Mouse (Mus musculus) lung, postnatal 25 days (tissue): ENCODE measurements around the gene Lage3.
"Not testable (repeated sequence)": the region's sequence is repeated elsewhere in the genome, so short reads cannot be mapped to it uniquely, and the experiment has no call there.

Experiments used
- DNase-seq: peaks from one replicate; pipeline ENCODE4 v3.0.0; 2022; ENCODE audit warnings: low spot score

The Lage3 gene

GRCm38 (mm10) chrX:74353467-74353770 is at the start of gene Lage3:
TSS of gene Lage3 (minus strand) at chrX:74353618.
- DNase-seq: peak; percentile 82

DNA sequence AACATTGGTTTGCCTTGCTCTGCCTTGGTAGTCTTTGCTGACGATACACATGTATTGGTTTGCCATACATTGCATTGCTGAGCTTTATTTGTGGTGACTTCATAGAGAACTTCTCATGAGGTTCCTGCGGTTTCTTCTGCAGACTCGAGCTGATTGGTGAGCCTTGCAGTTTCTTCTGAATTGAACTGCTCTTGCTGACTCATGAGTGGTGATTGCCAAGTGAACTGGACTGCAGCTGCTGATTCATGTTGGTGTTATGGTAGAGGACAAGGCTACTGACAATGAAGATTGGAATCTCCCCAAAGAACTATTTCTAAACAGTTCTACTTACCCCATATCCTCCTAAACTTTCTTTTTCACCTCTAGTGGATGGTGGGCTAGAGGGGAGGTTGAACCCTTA is 46.7 kb upstream of the Lage3 start:
- DNase-seq: no peak

DNA sequence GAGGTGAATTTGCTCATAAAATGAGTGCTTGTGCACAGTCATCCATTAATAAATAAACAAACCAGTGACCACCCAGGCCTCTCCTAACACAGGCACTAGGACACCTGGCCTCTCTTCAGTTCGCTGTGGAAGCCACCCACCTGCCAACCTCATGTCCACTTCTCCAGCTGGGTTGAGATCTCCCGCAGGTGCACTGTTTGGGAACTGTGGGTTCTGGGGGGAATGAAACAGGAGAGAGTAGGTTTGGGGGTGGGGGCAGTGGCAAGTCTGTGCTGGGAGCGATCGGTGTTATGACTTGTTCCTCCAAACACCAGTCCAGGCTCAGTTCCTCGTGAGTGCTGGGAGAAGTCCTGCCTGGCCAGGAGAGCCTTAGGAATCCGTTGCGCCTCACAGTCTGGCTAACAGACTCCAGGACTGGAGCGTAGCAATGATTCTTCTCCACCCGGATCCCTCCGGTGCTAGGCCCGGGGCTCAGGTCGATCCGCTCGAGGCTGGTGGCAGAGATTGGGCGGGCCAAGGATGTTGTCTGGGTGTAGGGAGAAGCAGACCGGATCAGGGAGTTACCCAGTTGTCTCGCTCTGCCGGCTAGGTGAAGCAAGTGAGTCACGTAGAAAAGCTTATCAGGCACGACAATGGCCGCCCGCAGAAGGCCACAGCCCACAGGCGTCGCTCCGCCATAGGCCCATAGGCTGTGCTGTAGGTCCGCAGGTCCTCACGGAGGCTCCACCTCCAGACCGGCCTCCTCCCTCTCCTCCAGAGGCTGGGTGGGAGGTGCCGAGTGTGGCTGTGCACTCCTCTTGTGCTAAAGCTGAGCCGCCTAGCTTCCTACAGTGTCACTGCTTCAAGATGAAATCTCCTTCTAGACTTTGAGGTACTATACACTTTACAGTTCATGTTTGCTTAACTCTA is 39.4 kb upstream of the Lage3 start, which contains the start of the genes Fam3a and Ikbkg:
TSS of gene Fam3a (minus strand) at position 738 of the 909 bp plus-strand sequence.
TSS of gene Ikbkg (plus strand) at position 756 of the 909 bp plus-strand sequence.
- DNase-seq: peak; percentile 90

- no peak for DNase-seq
Observed at GRCm38 (mm10) chrX:74388153-74388552, 34.7 kb upstream of the Lage3 start.

GRCm38 (mm10) chrX:74384451-74384850 is 31.0 kb upstream of the Lage3 start:
- no peak for DNase-seq

- peak; percentile 92 for DNase-seq
Observed at GRCm38 (mm10) chrX:74372888-74373549, 19.6 kb upstream of the Lage3 start, which contains the start of the genes Ubl4a and Slc10a3. TSS of gene Ubl4a (minus strand) at chrX:74373218. TSS of gene Slc10a3 (minus strand) at chrX:74373349.

- peak; percentile 71 for DNase-seq
Observed at GRCm38 (mm10) chrX:74368209-74368909, 14.9 kb upstream of the Lage3 start.

DNA sequence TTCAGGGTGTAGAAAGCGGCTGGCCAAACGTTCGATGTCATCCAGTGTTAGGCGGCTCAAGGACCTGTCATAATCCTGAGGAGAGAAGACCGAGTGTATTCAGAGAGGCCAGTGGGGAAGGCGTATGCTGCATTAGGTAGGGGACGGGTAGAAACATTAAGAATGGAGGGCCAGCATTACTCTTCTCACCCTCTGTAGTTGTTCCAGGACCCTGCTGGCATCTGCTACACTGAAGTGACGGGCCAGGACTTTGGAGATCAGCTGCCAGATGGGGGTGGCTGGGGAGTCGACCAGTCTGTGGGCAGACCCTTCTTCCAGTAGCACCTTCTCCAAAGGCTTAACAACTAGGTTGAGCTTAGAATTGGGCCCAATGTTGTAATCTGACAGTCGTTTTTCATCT is 14.1 kb upstream of the Lage3 start:
- no peak for DNase-seq

DNA sequence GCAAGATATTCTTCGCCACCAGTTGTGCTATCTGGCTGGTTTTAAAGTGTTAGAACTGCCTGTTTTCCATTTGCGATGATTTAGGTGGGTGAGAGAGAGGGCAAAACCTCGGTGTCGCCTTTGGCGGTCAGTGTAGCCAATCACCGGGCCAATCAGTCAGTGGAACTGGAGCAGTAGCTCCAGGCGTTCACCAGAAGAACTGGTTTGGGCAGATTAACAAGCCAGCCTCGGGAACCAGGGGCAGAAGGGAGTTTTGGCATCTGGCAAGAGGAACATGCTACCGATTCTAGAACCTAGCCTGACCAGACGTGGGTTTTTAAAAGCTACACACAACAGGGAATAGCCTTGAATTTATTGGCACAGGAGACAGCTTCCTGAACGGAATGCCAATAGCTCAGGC is 5.8 kb upstream of the Lage3 start:
- DNase-seq: peak; percentile 29

- DNase-seq: not testable (repeated sequence)
Observed at GRCm38 (mm10) chrX:74357069-74357468, 3.7 kb upstream of the Lage3 start.

DNA sequence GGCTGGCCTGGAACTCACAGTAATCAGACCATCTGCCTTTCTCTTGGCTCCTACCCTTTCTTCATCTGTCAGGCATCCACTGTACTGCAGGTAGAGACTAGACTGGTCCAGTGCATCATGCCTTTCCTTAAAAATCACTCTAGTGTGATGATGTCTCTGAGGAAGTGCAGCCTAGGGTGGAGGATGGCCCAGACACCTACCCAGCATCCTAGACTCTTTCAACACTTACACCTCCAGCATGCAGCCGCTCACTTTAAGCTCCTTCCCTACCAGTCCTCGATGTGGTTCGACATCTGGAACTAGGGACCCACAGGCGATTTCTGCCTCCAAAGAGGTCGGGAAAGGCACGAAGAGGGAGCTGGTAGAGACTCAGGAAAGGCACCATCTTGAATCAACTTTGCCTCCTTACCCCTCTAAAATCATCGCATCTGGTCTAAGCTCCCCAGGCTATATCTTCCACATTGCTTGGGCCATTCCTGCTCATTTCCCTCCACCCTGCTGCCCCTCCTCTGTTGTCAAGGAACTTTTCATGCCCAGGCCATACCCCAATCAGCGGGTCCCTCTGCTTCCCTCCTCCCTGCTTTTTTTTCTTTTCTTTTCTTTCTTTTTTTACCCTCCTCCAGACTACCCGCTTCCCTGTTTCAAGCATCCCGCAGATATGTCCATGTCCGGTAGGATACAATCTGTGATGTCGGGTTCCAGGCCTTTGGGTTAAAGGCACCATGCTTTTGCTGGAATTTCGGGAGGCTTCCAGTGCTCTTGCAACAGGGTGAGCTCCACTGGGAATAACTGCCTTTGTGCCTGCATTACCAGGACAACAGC is 562 bp downstream of the Lage3 start:
- no peak for DNase-seq

- no peak for DNase-seq
Observed at GRCm38 (mm10) chrX:74330166-74330930, 23.1 kb downstream of the Lage3 start.

DNA sequence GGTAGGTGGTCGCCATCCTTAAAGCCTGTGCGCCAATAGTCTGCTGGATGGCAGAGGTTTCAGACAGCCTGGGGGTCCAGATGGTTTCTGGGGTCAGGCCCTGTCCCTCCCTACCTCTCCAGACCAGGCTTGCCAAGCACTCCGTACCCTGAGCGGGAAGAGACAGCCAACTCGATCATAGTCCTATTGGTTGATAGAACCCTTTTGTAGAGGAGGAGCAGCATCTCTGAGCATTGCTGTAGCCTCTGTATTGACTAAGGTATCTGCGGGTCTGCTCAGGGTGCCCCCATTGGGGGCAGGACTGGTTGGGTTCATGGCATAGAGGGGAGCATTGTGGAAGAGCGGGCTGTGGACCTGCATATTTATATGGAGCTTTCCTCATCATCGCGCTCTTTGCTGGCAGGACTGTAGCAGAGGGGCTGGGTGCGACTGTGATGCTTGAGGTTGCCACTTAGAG is 24.2 kb downstream of the Lage3 start:
- no peak for DNase-seq

- peak; percentile 51 for DNase-seq
Observed at GRCm38 (mm10) chrX:74328725-74329161, 24.7 kb downstream of the Lage3 start, which contains the start of gene Plxna3. TSS of gene Plxna3 (plus strand) at chrX:74329066.

GRCm38 (mm10) chrX:74312540-74313464 is 40.6 kb downstream of the Lage3 start, which contains the start of gene Fam50a:
TSS of gene Fam50a (plus strand) at chrX:74313033.
- peak; percentile 92 for DNase-seq

DNA sequence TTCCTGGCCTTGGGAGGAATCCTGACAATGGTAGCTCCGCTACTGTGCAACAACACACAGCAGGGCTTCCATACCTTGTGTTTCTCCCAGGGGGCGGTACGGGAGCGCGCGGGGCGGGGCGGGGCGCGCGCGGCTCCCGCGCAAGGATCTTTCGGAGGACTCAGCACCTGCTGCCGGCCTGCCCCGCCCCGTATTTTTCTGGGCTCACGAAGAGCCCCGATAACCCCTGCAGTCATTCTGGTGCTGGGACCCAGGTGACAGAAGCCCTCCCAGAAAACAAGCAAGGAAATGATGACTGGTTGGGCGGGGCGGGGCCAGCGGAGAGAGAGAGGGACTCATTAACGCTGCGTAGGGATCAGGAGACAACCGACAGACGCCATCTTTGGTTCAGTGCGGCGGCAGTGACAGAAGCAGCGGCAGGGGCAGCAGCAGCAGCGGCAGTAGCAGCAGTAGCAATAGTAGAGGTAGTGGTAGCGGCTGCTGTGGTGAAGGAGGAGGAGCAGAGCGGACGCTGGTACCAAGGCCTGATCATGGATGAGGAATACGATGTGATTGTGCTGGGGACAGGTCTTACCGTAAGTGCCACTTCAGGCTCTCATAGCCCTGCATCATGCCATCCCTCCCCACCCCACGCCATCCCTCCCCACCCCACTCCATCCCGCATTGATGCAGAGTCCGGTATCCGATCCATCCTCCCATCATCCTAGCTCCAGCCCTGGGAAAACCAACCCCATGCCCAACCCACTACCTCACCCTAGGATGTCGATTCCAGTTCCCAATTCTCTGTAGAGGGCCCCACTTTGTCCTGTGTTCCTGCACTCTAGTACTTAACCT is 48.3 kb downstream of the Lage3 start, which contains the start of gene Gdi1:
TSS of gene Gdi1 (plus strand) at position 132 of the 834 bp plus-strand sequence.
- peak; percentile 67 for DNase-seq
